Mouse (Mus musculus): Measurements from ENCODE around the gene Hectd1. TPM values are rescaled to one million over a fixed set of nuclear protein-coding genes. Genes with fewer than 3 reads are reported as not detected.

Hectd1 gene
- polyA plus RNA-seq, 1 experiment from 2014 or later = 44.9 TPM

DNA sequence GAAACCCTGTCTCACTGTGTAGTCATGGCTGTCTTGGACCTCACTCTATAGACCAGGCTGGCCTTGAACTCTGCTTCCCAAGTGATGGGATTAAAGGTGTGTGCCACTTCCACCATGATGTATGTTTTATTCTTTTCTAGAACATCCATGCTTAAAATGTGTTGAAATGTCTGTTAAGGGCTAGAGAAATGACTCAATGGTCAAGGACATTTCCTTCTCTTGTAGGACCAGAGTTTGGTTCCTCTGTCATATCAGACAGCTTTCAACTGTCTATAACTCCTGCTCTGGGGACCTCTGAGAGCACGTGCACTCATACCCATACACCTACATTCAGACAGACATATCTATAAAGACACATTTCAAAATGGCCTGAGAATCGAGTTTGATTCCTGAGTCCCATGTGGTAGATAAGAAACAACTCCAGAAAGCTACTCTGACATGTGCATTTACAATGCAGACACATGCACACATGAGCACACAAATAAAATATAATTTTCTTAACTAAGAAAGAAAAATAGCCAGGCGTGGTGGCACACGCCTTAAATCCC, 9.3 kb downstream of the Hectd1 start:
- H3K4me2 ChIP-seq = no peak overlapping the region
- no peak overlapping the region for H3K9ac ChIP-seq
- peaks cover 2% of the 10 kb centered on the region; the same call in 1 of the 2 replicates for H3K4me1 ChIP-seq
- ATAC-seq (ENCODE audit: low FRiP score) = no peak
- WGBS = 94% methylated on average over 4 of the region's 4 CpGs
- H3K36me3 ChIP-seq (replicated peaks) = peaks cover 16% of the 10 kb centered on the region
- H3K9me3 ChIP-seq = no peaks in the 10 kb centered on the region
- H3K4me3 ChIP-seq (replicated peaks) = no peak overlapping the region
- no peak overlapping the region for H3K27ac ChIP-seq
- no peaks in the 10 kb centered on the region for H3K27me3 ChIP-seq

DNA sequence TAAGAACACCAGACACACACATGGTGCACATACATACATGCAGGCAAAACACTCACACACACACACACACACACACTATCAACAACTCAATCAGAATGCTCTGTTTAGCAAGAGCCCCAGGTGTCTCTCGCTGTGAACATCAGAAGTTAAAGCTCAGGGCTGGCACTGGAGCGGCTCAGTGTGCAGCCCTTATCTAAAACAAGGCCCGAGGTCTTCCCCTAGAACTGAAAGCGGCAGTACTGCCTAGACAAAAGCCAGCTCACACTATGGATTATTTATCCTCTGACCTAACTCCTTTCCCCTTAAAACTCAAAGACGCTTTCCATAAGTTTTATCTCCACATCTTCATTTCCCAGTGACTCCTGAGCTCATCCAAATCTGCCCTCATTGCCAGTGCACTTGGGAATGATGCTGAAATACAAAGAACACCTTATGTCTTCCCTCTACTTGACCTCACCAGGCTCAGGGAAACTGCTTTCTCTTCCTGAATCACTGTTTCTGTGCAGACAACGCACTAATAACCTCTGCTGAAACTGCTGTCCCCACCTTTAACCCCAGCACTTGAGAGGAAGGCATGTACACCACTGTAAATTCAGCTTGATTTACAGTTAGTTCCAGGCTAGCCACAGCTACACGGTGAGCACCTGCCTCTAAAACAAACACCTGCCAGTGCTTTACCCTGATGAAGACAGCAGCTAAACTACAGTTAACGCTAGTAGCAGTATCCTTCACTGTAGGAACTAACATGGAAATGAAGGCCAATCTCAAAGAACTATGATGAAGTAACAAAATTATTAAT, 11.3 kb downstream of the Hectd1 start:
- ATAC-seq (ENCODE audit: low FRiP score) = no peak
- no peak overlapping the region for H3K27ac ChIP-seq
- H3K36me3 ChIP-seq (replicated peaks) = peaks cover 11% of the 10 kb centered on the region
- 82% methylated on average over 8 of the region's 8 CpGs for WGBS
- no peak overlapping the region for H3K4me3 ChIP-seq (replicated peaks)
- no peaks in the 10 kb centered on the region; the same call in 1 of the 2 replicates for H3K4me1 ChIP-seq
- no peak overlapping the region for H3K9ac ChIP-seq
- H3K9me3 ChIP-seq = no peaks in the 10 kb centered on the region
- H3K4me2 ChIP-seq = no peak overlapping the region
- H3K27me3 ChIP-seq = no peaks in the 10 kb centered on the region

DNA sequence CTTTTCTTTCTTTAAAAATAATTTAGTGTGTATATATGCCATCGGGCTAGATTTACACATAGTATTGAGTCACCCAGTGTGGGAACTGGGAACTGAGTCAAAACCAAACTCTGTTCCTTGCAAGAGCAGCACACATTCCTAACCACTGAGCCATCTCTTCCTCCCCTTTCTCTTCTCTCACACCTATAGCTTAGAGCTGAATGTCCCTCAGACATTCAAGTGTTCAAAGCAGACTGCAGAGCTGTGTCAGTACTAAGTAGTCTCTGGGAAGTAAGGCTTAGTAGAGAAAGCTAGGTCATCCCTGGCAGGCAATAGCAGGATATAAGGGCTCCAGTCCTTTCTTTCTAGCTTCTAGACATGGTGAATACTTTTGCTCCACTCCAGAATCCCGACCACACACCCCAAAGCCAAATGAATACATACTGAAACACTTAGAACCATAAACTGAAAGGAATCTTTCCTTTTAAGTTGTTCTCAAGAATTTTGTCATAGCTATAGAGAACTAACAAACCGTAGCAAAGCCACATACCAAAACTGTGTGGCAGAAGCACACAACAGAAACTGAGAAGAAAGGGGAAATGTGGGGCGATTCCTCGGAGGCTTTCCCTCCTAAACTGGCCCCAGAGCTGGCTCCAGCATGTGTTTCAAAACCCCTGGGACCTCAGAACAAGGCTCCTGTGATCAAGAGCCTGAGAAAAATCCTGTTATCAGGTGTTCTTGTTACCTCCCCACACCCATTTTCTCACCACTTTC, 17.8 kb downstream of the Hectd1 start:
- Histone ChIP-seq H3K4me2 (no peak overlapping the region), H3K27ac (no peak overlapping the region), H3K9ac (no peak overlapping the region), H3K4me3 (replicated peaks) (no peak overlapping the region), H3K4me1 (no peaks in the 10 kb centered on the region), H3K36me3 (replicated peaks) (peaks cover 17% of the 10 kb centered on the region), H3K9me3 (no peaks in the 10 kb centered on the region), H3K27me3 (no peaks in the 10 kb centered on the region)
- ATAC-seq (ENCODE audit: low FRiP score) = no peak
- WGBS = 83% methylated on average over 5 of the region's 5 CpGs

DNA sequence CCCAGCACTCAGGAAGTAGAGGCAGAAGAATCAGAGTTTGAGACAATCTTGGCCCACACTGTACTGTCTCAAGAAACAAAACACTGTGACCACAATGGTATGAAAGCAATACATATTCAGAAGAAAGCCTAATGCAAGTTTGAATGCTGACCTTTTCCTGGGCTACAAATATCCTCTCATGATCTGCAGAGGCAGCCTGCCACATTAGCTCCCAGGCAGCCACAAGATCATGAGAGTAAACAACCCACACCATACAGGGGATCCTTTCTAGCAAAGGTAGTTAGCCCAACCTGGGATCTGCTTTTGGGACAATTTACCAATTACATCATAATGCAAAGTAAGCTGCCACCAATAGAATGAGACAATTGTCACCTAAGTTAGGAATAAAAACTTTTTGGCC, 18.8 kb downstream of the Hectd1 start:
- Histone ChIP-seq H3K4me2 (no peak overlapping the region), H3K9ac (no peak overlapping the region), H3K36me3 (replicated peaks) (peaks cover 22% of the 10 kb centered on the region)

DNA sequence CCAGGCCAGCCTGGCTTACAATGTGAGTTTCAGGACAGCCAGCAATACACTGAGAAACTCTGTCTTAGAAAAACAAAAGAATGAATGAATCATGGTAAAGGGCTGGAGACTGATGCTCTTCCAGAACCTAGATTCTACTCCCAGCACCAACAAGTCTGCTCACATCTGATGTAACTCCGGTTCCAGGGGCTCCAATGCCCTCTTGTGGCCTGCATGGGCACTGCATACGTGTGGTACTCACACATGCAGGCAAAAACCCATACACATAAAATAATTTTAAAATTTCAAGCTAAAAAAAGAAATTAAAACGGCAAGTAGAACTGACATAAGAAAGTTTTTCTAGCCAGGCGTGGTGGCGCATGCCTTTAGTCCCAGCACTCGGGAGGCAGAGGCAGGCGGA, 44.5 kb downstream of the Hectd1 start:
- no peak for ATAC-seq (ENCODE audit: low FRiP score)
- Histone ChIP-seq H3K4me2 (no peak overlapping the region), H3K9me3 (no peaks in the 10 kb centered on the region), H3K4me1 (no peaks in the 10 kb centered on the region), H3K4me3 (replicated peaks) (no peak overlapping the region), H3K9ac (no peak overlapping the region), H3K27ac (no peak overlapping the region), H3K27me3 (no peaks in the 10 kb centered on the region), H3K36me3 (replicated peaks) (peaks cover 69% of the 10 kb centered on the region)
- WGBS = 91% methylated on average over 7 of the region's 7 CpGs

More for the DNA sequence above, 18.8 kb downstream of the Hectd1 start:
- no peaks in the 10 kb centered on the region for H3K27me3 ChIP-seq
- no peak overlapping the region for H3K4me3 ChIP-seq (replicated peaks)
- ATAC-seq (ENCODE audit: low FRiP score) = no peak
- no peaks in the 10 kb centered on the region for H3K4me1 ChIP-seq
- H3K9me3 ChIP-seq = no peaks in the 10 kb centered on the region
- H3K27ac ChIP-seq = no peak overlapping the region

DNA sequence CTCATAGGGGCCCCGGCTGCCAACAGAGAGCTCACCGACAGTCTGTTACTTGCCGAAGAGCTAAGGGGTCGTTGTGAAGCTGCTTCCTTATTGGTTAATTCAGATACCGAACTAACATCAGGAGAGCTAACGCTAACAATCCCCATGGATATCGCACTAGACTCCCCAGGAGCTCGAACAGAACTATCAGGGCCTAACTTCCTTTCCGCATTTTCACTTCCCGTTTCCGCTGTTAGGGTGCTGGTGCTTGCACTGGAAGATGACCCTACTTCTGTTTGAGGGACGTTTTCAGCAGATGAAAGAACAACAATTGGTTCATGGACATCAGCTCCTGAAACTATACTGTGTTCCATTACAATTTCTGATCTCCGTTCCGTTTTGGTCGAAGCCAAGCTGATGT, 60.6 kb downstream of the Hectd1 start:
- Histone ChIP-seq H3K27me3 (no peaks in the 10 kb centered on the region), H3K4me3 (replicated peaks) (no peak overlapping the region), H3K9me3 (no peaks in the 10 kb centered on the region), H3K36me3 (replicated peaks) (peaks cover 52% of the 10 kb centered on the region), H3K27ac (no peak overlapping the region), H3K4me2 (no peak overlapping the region), H3K4me1 (no peaks in the 10 kb centered on the region), H3K9ac (no peak overlapping the region)
- WGBS = 94% methylated on average over 15 of the region's 15 CpGs
- ATAC-seq (ENCODE audit: low FRiP score) = no peak

DNA sequence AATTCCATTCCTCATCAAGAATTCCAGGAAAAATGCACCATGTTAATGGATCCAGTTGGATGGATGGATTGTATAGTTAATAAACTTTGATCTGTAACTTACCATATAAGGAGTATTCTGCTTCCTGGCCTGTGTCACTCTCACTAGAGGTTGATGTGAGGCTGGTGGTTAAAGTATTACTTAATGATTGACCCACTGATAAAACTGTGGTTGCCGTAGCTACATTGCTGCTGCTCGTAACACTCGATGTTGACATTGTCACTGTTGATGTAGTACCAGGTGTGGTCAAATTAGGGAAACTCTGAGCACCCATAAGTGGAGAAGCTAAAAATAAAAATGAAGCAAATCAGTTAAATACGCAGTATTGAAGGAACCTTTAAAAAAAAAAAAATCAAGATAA, 61.9 kb downstream of the Hectd1 start:
- Histone ChIP-seq H3K4me1 (no peaks in the 10 kb centered on the region), H3K9ac (no peak overlapping the region), H3K4me2 (no peak overlapping the region), H3K4me3 (replicated peaks) (no peak overlapping the region), H3K9me3 (no peaks in the 10 kb centered on the region), H3K27me3 (no peaks in the 10 kb centered on the region), H3K27ac (no peak overlapping the region), H3K36me3 (replicated peaks) (peaks cover 57% of the 10 kb centered on the region)
- no peak for ATAC-seq (ENCODE audit: low FRiP score)
- 95% methylated on average over 4 of the region's 4 CpGs for WGBS

DNA sequence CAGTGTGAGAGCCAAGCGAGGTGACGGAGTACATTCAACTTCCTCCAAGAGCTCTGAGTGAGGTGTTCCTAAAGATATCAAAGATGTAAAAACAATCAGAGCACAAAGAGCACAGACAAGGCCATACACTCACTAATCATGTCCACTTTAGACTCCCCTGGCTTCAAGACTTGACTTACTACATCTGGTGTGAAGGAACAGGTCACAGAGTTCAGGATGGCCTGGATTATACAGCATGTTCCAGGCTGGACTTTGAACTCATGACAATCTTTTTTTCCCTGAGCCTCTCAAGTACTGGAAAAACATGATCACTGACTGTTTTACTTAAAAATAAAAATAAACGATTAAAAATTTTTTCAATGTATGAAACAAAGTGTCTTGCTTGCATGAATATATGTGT, 70.0 kb downstream of the Hectd1 start:
- no peaks in the 10 kb centered on the region for H3K27me3 ChIP-seq
- no peaks in the 10 kb centered on the region for H3K9me3 ChIP-seq
- no peaks in the 10 kb centered on the region for H3K4me1 ChIP-seq
- no peak overlapping the region for H3K9ac ChIP-seq
- 97% methylated on average over 3 of the region's 3 CpGs for whole genome bisulfite sequencing
- no peak overlapping the region for H3K4me2 ChIP-seq
- peaks cover 75% of the 10 kb centered on the region for H3K36me3 ChIP-seq (replicated peaks)
- no peak overlapping the region for H3K27ac ChIP-seq
- ATAC-seq (ENCODE audit: low FRiP score) = no peak
- H3K4me3 ChIP-seq (replicated peaks) = no peak overlapping the region

DNA sequence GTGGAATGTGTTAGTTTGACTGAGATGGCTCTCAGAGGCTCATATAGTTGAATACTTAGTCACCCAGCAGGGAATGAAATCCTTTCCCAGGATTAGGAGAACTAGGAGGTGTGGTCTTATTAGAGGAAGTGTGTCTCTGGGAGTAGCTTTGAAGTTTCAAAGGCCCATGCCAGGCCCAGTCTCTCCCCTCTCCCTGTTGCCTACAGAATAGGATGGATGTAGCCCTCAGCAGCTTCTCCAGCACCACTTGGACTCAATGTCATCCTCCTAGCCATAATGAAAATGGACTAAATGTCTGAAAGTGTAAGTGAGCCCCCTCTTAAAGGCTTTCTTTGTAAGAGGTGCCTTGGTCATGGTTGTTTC, 72.8 kb downstream of the Hectd1 start:
- Histone ChIP-seq H3K27me3 (no peaks in the 10 kb centered on the region), H3K9ac (no peak overlapping the region), H3K27ac (no peak overlapping the region), H3K4me3 (replicated peaks) (no peak overlapping the region), H3K4me2 (no peak overlapping the region), H3K4me1 (no peaks in the 10 kb centered on the region), H3K9me3 (no peaks in the 10 kb centered on the region), H3K36me3 (replicated peaks) (peaks cover 77% of the 10 kb centered on the region)
- no peak for ATAC-seq (ENCODE audit: low FRiP score)

DNA sequence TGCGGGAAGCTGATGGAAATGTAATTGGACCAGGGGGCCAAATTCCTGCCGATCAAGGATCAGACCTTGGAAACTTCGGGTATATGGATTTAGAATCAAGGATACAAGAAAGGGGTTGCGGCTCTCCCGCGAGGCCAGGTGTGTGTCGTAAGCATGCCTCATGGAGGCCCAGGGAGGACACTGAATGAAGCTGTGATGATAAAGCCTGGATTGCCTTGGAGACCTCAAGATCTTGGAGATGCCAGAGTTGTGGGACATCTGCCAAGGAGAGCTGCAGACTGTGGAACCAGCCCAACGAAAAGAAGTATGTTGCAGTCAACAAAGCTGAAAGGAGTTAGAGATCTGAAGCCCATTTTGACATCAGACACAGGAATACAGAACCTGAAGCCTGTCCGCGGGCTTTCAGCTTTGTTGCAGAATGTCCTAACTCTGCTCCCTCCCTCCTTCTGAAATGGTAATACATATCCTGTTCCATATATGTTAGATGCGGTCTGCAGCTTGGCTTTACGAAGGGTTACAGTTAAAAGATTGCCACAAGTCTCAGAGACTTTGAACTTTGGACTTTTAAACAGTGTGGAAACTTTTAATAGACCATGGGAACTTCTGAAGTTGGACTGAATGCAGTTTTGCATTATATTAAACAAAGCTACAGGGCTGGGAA, 73.3 kb downstream of the Hectd1 start:
- ATAC-seq (ENCODE audit: low FRiP score) = no peak
- 96% methylated on average over 12 of the region's 12 CpGs for WGBS
- H3K9ac ChIP-seq = no peak overlapping the region

DNA sequence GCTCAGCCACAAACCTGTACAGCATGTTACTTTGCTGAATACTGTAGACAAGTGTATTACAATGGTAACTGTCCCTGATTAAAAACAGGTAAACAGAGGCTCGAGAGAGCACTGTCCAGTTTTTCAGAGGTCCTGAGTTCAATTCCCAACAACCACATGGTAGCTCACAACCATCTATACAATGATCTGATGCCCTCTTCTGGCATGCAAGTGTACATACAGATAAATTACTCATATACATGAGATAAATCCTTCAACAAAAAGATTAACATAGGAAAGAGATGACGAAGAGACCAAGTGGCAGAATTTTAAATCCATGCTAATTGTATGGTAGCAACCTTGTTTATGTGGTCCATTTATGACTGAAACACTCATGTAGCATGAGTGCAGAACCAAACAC, 82.0 kb downstream of the Hectd1 start:
- H3K9me3 ChIP-seq = no peaks in the 10 kb centered on the region
- no peak overlapping the region for H3K4me2 ChIP-seq
- H3K36me3 ChIP-seq (replicated peaks) = peaks cover 83% of the 10 kb centered on the region
- no peak overlapping the region for H3K27ac ChIP-seq
- H3K4me3 ChIP-seq (replicated peaks) = no peak overlapping the region
- ATAC-seq (ENCODE audit: low FRiP score) = no peak
- 89% methylated on average over 2 of the region's 2 CpGs for WGBS
- no peak overlapping the region for H3K9ac ChIP-seq
- H3K27me3 ChIP-seq = no peaks in the 10 kb centered on the region
- H3K4me1 ChIP-seq = no peaks in the 10 kb centered on the region

More for the DNA sequence above, 73.3 kb downstream of the Hectd1 start:
- H3K27ac ChIP-seq = no peak overlapping the region
- H3K4me1 ChIP-seq = no peaks in the 10 kb centered on the region
- no peaks in the 10 kb centered on the region for H3K9me3 ChIP-seq
- H3K4me2 ChIP-seq = no peak overlapping the region
- H3K36me3 ChIP-seq (replicated peaks) = peaks cover 80% of the 10 kb centered on the region
- H3K27me3 ChIP-seq = no peaks in the 10 kb centered on the region
- no peak overlapping the region for H3K4me3 ChIP-seq (replicated peaks)

DNA sequence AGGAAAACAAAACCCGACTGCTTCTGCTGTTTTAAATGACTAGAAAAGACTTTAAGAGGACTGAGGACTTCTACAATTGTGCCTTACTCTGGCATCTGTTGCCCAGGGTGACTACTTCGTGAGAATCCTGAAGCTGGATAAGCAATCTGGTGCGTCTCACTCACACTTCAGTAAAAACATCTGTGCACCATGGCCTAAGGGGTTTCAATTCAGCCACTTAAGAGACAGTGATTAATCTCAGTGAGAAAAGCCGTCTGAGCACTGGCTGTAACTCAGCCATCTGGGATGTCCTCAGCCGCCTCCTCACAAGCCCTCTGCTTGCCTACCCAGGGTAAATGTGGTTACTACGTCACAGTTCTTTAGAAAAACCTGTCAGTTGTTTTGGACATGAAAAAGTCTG, 84.4 kb downstream of the Hectd1 start:
- WGBS = 68% methylated on average over 6 of the region's 6 CpGs
- no peak overlapping the region for H3K4me3 ChIP-seq (replicated peaks)
- ATAC-seq (ENCODE audit: low FRiP score) = no peak
- H3K27me3 ChIP-seq = 0 out of 2 replicates have a peak, but pooled peaks cover 2% of the 10 kb centered on the region
- peaks cover 69% of the 10 kb centered on the region for H3K36me3 ChIP-seq (replicated peaks)
- H3K27ac ChIP-seq = no peak overlapping the region
- H3K9ac ChIP-seq = no peak overlapping the region
- H3K4me2 ChIP-seq = no peak overlapping the region
- no peaks in the 10 kb centered on the region for H3K9me3 ChIP-seq
- H3K4me1 ChIP-seq = no peaks in the 10 kb centered on the region
